Mouse (Mus musculus) CD4-positive, CD25-positive, alpha-beta regulatory T cell, adult 9 weeks (primary cell): ENCODE data around the gene Morf4l2. TPM values are rescaled to one million over a fixed set of nuclear protein-coding genes. Genes with fewer than 3 reads are reported as not detected.

Experiments
- polyA plus RNA-seq: library from polyadenylated mRNA; unstranded; fragments of 100-300 nt; shearing (Covaris generic); gene quantifications from one replicate; pipeline ENCODE4 v1.2.1, GENCODE M21; 2017

Morf4l2 gene
- polyA plus RNA-seq = 99.9 TPM

GRCm38 (mm10) chrX:136743459-136743858, at the start of gene Morf4l2:
Morf4l2 (minus strand) TSS chrX:136743690.

GRCm38 (mm10) chrX:136780041-136780440, 36.6 kb upstream of the Morf4l2 start, which contains the start of gene Glra4:
Glra4 (minus strand) TSS chrX:136780141.

GRCm38 (mm10) chrX:136707446-136708167, 35.9 kb downstream of the Morf4l2 start, which contains the start of gene Tceal1:
Tceal1 (plus strand) TSS chrX:136707982.

Other genes with a start within 250 kb of the Morf4l2 start
- gene Kir3dl1, start 225.7 kb downstream of the Morf4l2 start, polyA plus RNA-seq = not detected
- gene Kir3dl2, start 199.6 kb downstream of the Morf4l2 start, polyA plus RNA-seq = not detected
- 2.4 TPM for gene Tceal3, start 152.8 kb downstream of the Morf4l2 start, polyA plus RNA-seq
- 0.16 TPM for gene Tceal1, start 35.7 kb downstream of the Morf4l2 start, polyA plus RNA-seq
- gene Glra4, start 36.5 kb upstream of the Morf4l2 start, polyA plus RNA-seq = not detected
- 3.1 TPM for gene Plp1, start 79.0 kb upstream of the Morf4l2 start, polyA plus RNA-seq
- not detected for gene Rab9b, start 125.1 kb upstream of the Morf4l2 start, polyA plus RNA-seq
- not detected for gene H2bfm, start 183.6 kb upstream of the Morf4l2 start, polyA plus RNA-seq
- 58.8 TPM for gene Tmsb15b2, start 231.8 kb upstream of the Morf4l2 start, polyA plus RNA-seq
- 2.9 TPM for gene Tmsb15l, start 233.2 kb upstream of the Morf4l2 start, polyA plus RNA-seq
- gene Tmsb15b1, start 233.2 kb upstream of the Morf4l2 start, polyA plus RNA-seq = 29.9 TPM
- 46.4 TPM for gene Zcchc18, start 249.5 kb upstream of the Morf4l2 start, polyA plus RNA-seq